ENCODE assay signal across 25 mouse cellular contexts in genomic region chr5:110413018-110413417, GRCm38 (mm10). TPM values are rescaled to one million over a fixed set of nuclear protein-coding genes. Genes with fewer than 3 reads are reported as not detected.
DNase-seq lines count a peak whose midpoint lies in the region; ATAC-seq and TF ChIP-seq lines count a peak whose summit lies in the region.
"Had no signal": no experiment of that assay in that cellular context is flagged by ENCODE, and none has a peak within 500 bp of the region (broad histone marks: within the 10 kb centered on the region; RNA-seq: fewer than 3 reads in every experiment).

No protein-coding gene starts in this region.

- TF ChIP-seq CTCF in MEL (IDR thresholded peaks at IDR 0.05 in 2 of 3, conservative IDR thresholded peaks at IDR 0.05 in 1 of 3; ENCODE audit: control insufficient read depth in 1 of 3, insufficient read depth in 1 of 3, low read depth in 2 of 3, low read length in 3 of 3, poor library complexity in 1 of 3, severe bottlenecking in 1 of 3) = no peak

- DNase-seq in hindbrain, embryonic 10.5 days (ENCODE audit: low spot score) = no peak
- peak; percentile 23 for DNase-seq in thymus, postnatal 4 days
- DNase-seq in thymus, postnatal 14 days = no peak
- peak; percentile 25 for DNase-seq in MEL (ENCODE audit: low read depth, low spot score)
- DNase-seq in kidney, postnatal 4 days = no peak
- no peak for DNase-seq in limb, embryonic 10.5 days (ENCODE audit: low spot score)
- DNase-seq: adrenal gland, postnatal 10 days; adrenal gland, postnatal 36 days; cerebellum, adult 18-20 months; cerebellum, adult 9-11 months; cerebellum, postnatal 25 days; gastrocnemius, postnatal 25 days; heart, adult 18-20 months; heart, postnatal 10 days; heart, postnatal 36 days had no signal

- 95% methylated on average over 14 of the region's 14 CpGs for WGBS in hindbrain, embryonic 10.5 days
- WGBS in hindbrain, embryonic 16.5 days = 87% methylated on average over 14 of the region's 14 CpGs
- 96% methylated on average over 14 of the region's 14 CpGs for WGBS in limb, embryonic 10.5 days

- peaks cover 34% of the 10 kb centered on the region for H3K36me3 ChIP-seq in hindbrain, embryonic 10.5 days
- no peaks in the 10 kb centered on the region for H3K36me3 ChIP-seq in hindbrain, embryonic 16.5 days (ENCODE audit: control insufficient read depth, insufficient read depth, low read length)
- no peaks in the 10 kb centered on the region for H3K36me3 ChIP-seq in MEL (ENCODE audit: control insufficient read depth in 1 of 2, insufficient read depth in 2 of 2, low read length in 2 of 2)
- H3K36me3 ChIP-seq in limb, embryonic 10.5 days = peaks cover 25% of the 10 kb centered on the region

- no peak for TF ChIP-seq POLR2A in MEL (IDR thresholded peaks at IDR 0.05; ENCODE audit: control insufficient read depth in 1 of 2, insufficient read depth in 1 of 2, low read depth in 1 of 2, low read length in 2 of 2, poor library complexity in 1 of 2)

- H3K4me2 ChIP-seq in hindbrain, embryonic 16.5 days (ENCODE audit: low read length) = no peak overlapping the region
- H3K4me2 ChIP-seq: embryonic facial prominence, embryonic 12.5 days; embryonic facial prominence, embryonic 15.5 days; heart, embryonic 12.5 days; heart, embryonic 15.5 days; hindbrain, embryonic 14.5 days had no signal

- H3K79me2 ChIP-seq in MEL (ENCODE audit: control insufficient read depth, insufficient read depth, low read length, poor library complexity) = no peaks in the 10 kb centered on the region

- no peak overlapping the region for H3K9ac ChIP-seq in hindbrain, embryonic 16.5 days (ENCODE audit: low read depth, low read length)
- no peak overlapping the region for H3K9ac ChIP-seq in MEL (ENCODE audit: control insufficient read depth, low read depth, low read length, poor library complexity, severe bottlenecking)
- H3K9ac ChIP-seq: embryonic facial prominence, embryonic 12.5 days; embryonic facial prominence, embryonic 15.5 days; heart, embryonic 12.5 days; heart, embryonic 15.5 days; hindbrain, embryonic 14.5 days had no signal

- no peaks in the 10 kb centered on the region for H3K9me3 ChIP-seq in hindbrain, embryonic 10.5 days
- no peaks in the 10 kb centered on the region for H3K9me3 ChIP-seq in hindbrain, embryonic 16.5 days (ENCODE audit: control insufficient read depth, low read length)
- H3K9me3 ChIP-seq in MEL (replicated peaks; ENCODE audit: insufficient read depth, low read length) = no peaks in the 10 kb centered on the region
- no peaks in the 10 kb centered on the region for H3K9me3 ChIP-seq in limb, embryonic 10.5 days (replicated peaks)
- H3K9me3 ChIP-seq: embryonic facial prominence, embryonic 12.5 days; embryonic facial prominence, embryonic 15.5 days; heart, embryonic 12.5 days; heart, embryonic 15.5 days had no signal

- H3K4me3 ChIP-seq in hindbrain, embryonic 10.5 days = no peak overlapping the region
- H3K4me3 ChIP-seq in hindbrain, embryonic 16.5 days (ENCODE audit: low read length) = no peak overlapping the region
- H3K4me3 ChIP-seq in MEL (ENCODE audit: control insufficient read depth in 1 of 2, insufficient read depth in 1 of 2, low read depth in 2 of 2, low read length in 2 of 2) = no peak overlapping the region
- no peak overlapping the region for H3K4me3 ChIP-seq in limb, embryonic 10.5 days
- H3K4me3 ChIP-seq: embryonic facial prominence, embryonic 12.5 days; embryonic facial prominence, embryonic 15.5 days; heart, embryonic 12.5 days; heart, embryonic 15.5 days had no signal

- 0 out of 2 replicates have a peak overlapping the region, but pooled peaks have one; percentile 14 for H3K27ac ChIP-seq in hindbrain, embryonic 10.5 days
- H3K27ac ChIP-seq in hindbrain, embryonic 16.5 days (ENCODE audit: low read depth, low read length) = no peak overlapping the region
- H3K27ac ChIP-seq in MEL (ENCODE audit: control insufficient read depth, low read depth, low read length) = no peak overlapping the region
- H3K27ac ChIP-seq in limb, embryonic 10.5 days = no peak overlapping the region
- H3K27ac ChIP-seq: embryonic facial prominence, embryonic 12.5 days; embryonic facial prominence, embryonic 15.5 days; heart, embryonic 15.5 days; hindbrain, embryonic 14.5 days had no signal

- H3K27me3 ChIP-seq in hindbrain, embryonic 10.5 days (ENCODE audit: insufficient read depth, poor library complexity, severe bottlenecking) = no peaks in the 10 kb centered on the region
- no peaks in the 10 kb centered on the region for H3K27me3 ChIP-seq in hindbrain, embryonic 16.5 days (replicated peaks; ENCODE audit: control insufficient read depth, insufficient read depth, low read length)
- no peaks in the 10 kb centered on the region for H3K27me3 ChIP-seq in MEL (ENCODE audit: control insufficient read depth in 1 of 2, insufficient read depth in 2 of 2, low read length in 2 of 2)
- no peaks in the 10 kb centered on the region for H3K27me3 ChIP-seq in limb, embryonic 10.5 days (ENCODE audit: low read depth, poor library complexity, severe bottlenecking)
- H3K27me3 ChIP-seq: embryonic facial prominence, embryonic 12.5 days; embryonic facial prominence, embryonic 15.5 days; heart, embryonic 12.5 days; heart, embryonic 15.5 days; Patski had no signal

- TF ChIP-seq RAD21 in MEL (IDR thresholded peaks at IDR 0.05; ENCODE audit: low read depth, low read length) = no peak

- ATAC-seq in hindbrain, embryonic 16.5 days = no peak
- peak; percentile 67 for ATAC-seq in megakaryocyte progenitor cell, adult 5-6 weeks (replicated peaks; ENCODE audit: poor library complexity)
- ATAC-seq: CD4-positive, CD25-positive, alpha-beta regulatory T cell, adult 4 months; forebrain, embryonic 14.5 days; Patski had no signal

- no peak for TF ChIP-seq EP300 in MEL (IDR thresholded peaks at IDR 0.05; ENCODE audit: low read depth in 1 of 2, low read length in 2 of 2)

- H3K4me1 ChIP-seq in hindbrain, embryonic 10.5 days (replicated peaks) = peaks cover 35% of the 10 kb centered on the region
- H3K4me1 ChIP-seq in hindbrain, embryonic 16.5 days (ENCODE audit: control insufficient read depth, insufficient read depth, low read depth, low read length) = peaks cover 22% of the 10 kb centered on the region
- no peaks in the 10 kb centered on the region for H3K4me1 ChIP-seq in MEL (ENCODE audit: control insufficient read depth in 1 of 2, insufficient read depth in 2 of 2, low read length in 2 of 2)
- H3K4me1 ChIP-seq in limb, embryonic 10.5 days = peaks cover 39% of the 10 kb centered on the region

TF ChIP-seq in MEL, 35 proteins besides CTCF, POLR2A, EP300 and RAD21:
- TF ChIP-seq MAX (IDR thresholded peaks at IDR 0.05; ENCODE audit: low read length) (no peak), POLR2AphosphoS2 (IDR thresholded peaks at IDR 0.05; ENCODE audit: low read length) (no peak), ZMIZ1 (IDR thresholded peaks at IDR 0.05; ENCODE audit: low read depth, low read length) (no peak), JUND (IDR thresholded peaks at IDR 0.05; ENCODE audit: low read depth, low read length) (no peak), USF1 (IDR thresholded peaks at IDR 0.05; ENCODE audit: low read depth, low read length) (no peak), MYC (IDR thresholded peaks at IDR 0.05; ENCODE audit: low read depth, low read length) (no peak), ZNF384 (IDR thresholded peaks at IDR 0.05; ENCODE audit: low read depth, low read length) (no peak), SMC3 (IDR thresholded peaks at IDR 0.05; ENCODE audit: low read depth, low read length) (no peak), TCF12 (IDR thresholded peaks at IDR 0.05; ENCODE audit: low read depth, low read length) (no peak), GATA1 (IDR thresholded peaks at IDR 0.05; ENCODE audit: low read depth, low read length) (no peak), E2F4 (IDR thresholded peaks at IDR 0.05; ENCODE audit: borderline replicate concordance, low read depth, low read length) (no peak)

RNA-seq across cellular contexts. Expression of gene Fbrsl1, which starts 35.3 kb away (rescaled TPM):
- 14.9 and 19.2 TPM in 2 replicates for polyA plus RNA-seq in hindbrain, embryonic 10.5 days (2016; fragmentation: Nextera tagmentation; extraction: Ambion mirVana)
- 10.7 and 13.6 TPM in 2 replicates for polyA plus RNA-seq in hindbrain, embryonic 16.5 days (2015; fragmentation: Nextera tagmentation; extraction: Ambion mirVana)
- 10.6 and 12.7 TPM in 2 replicates for total RNA-seq in MEL (2012; rRNA removed)
- 10 to 100 TPM in 1 of 2 experiments, not detected in 1; 56.1 TPM for polyA plus RNA-seq in MEL (2012; ENCODE audit: insufficient read depth in 1 of 2, insufficient read length in 2 of 2, low read depth in 1 of 2, low replicate concordance in 2 of 2, missing spikeins in 1 of 2)
- 21.3 and 35.4 TPM in 2 replicates for total RNA-seq in megakaryocyte progenitor cell, adult 5-6 weeks (2015)
- 9.3 and 12.2 TPM in 2 replicates for total RNA-seq in megakaryocyte progenitor cell, adult 5-6 weeks (2017)
- 22.5 and 24.8 TPM in 2 replicates for polyA plus RNA-seq in limb, embryonic 10.5 days (2016; fragmentation: Nextera tagmentation; extraction: Ambion mirVana)

Comparison
In these comparisons a context has a peak if more than half of its experiments do, and no peak if none do; other contexts are left out.
1. DNase-seq: peak in thymus, postnatal 4 days (single experiment) and MEL (single experiment); none in hindbrain, embryonic 10.5 days (single experiment), thymus, postnatal 14 days (single experiment), kidney, postnatal 4 days (0 of 2) and limb, embryonic 10.5 days (single experiment).